Mouse (Mus musculus) G1E (cell line): Measurements from ENCODE around the gene Ddn. TPM values are rescaled to one million over a fixed set of nuclear protein-coding genes. Genes with fewer than 3 reads are reported as not detected.
A peak's percentile ranks its signal among the peaks of the same experiment; 100 is the strongest.

Source experiments
- ATAC-seq: 2 replicates; pipeline ENCODE4 v1.8.0; 2016; ENCODE audit warnings: mild to moderate bottlenecking; ENCODE audit not compliant: insufficient number of reproducible peaks, poor library complexity, low FRiP score, severe bottlenecking; ENCODE audit errors: extremely low read depth
- DNase-seq: peaks from one replicate; pipeline ENCODE4 v3.0.0; 2012; ENCODE audit warnings: low spot score
- H3K27me3 ChIP-seq: 2 replicates; pipeline ENCODE4 v1.6.1; 2012; ENCODE audit warnings: mild to moderate bottlenecking, low read length, inconsistent platforms; ENCODE audit not compliant: insufficient read depth
- H3K36me3 ChIP-seq: replicated peaks from 2 replicates; pipeline ENCODE3; 2012; ENCODE audit warnings: mild to moderate bottlenecking, inconsistent platforms
- H3K4me1 ChIP-seq: 2 replicates; pipeline ENCODE4 v1.6.1; 2012; ENCODE audit warnings: low read depth, low read length, inconsistent platforms, mixed read lengths; ENCODE audit not compliant: insufficient read depth
- H3K4me3 ChIP-seq: 2 replicates; pipeline ENCODE4 v1.5.1; 2012; ENCODE audit warnings: low read depth, mild to moderate bottlenecking, inconsistent platforms, low read length, moderate library complexity, mixed read lengths
- H3K9me3 ChIP-seq: replicated peaks from 2 replicates; pipeline ENCODE4 v1.6.1; 2012; ENCODE audit warnings: inconsistent platforms
- CTCF ChIP-seq: IDR thresholded peaks from 2 replicates; pipeline ENCODE4 v1.5.1; 2012; ENCODE audit warnings: low read depth, low read length, inconsistent platforms, mixed read lengths
- GATA1 ChIP-seq: IDR thresholded peaks from 2 replicates; pipeline ENCODE4 v1.6.1; 2012; ENCODE audit warnings: borderline replicate concordance, low read length, inconsistent platforms, mixed read lengths
- GATA2 ChIP-seq: IDR thresholded peaks from 2 replicates; pipeline ENCODE4 v1.6.1; 2012; ENCODE audit warnings: low read depth, low read length, inconsistent platforms, borderline replicate concordance
- POLR2AphosphoS5 ChIP-seq: IDR thresholded peaks from 2 replicates; pipeline ENCODE4 v1.6.1; 2012; ENCODE audit warnings: low read depth, low read length, inconsistent platforms; ENCODE audit not compliant: insufficient replicate concordance
- TAL1 ChIP-seq: conservative IDR thresholded peaks from 2 replicates; pipeline ENCODE4 v1.6.1; 2012; ENCODE audit warnings: low read depth, low read length, inconsistent platforms, mixed read lengths
- polyA plus RNA-seq: library from polyadenylated mRNA; stranded (reverse); fragments of >175 nt; gene quantifications from 2 replicates; pipeline ENCODE4 v1.2.3, GENCODE M21; 2012
- total RNA-seq, 2 experiments: library from RNA; stranded (forward) in 1 of 2; stranded (reverse) in 1 of 2; fragments of 200-1000 nt in 1 of 2; fragments of >200 nt in 1 of 2; fragmentation: Nextera tagmentation in 1 of 2; gene quantifications; 2 replicates each; pipeline ENCODE4 v1.2.3; 2014 to 2017

The Ddn gene
- total and polyA plus RNA-seq, 3 experiments, result 0.08 to 0.22 TPM; not detected in 1

- DNase-seq, result no peak
- H3K36me3 ChIP-seq, result no peaks in the 10 kb centered on the region
- peaks cover 6% of the 10 kb centered on the region for H3K9me3 ChIP-seq
- peak overlapping the region; percentile 36; the same call in 1 of the 2 replicates for H3K4me3 ChIP-seq
- ATAC-seq, result no peak
- H3K4me1 ChIP-seq, result peaks cover 19% of the 10 kb centered on the region
- TF ChIP-seq GATA1 (no peak), CTCF (no peak), GATA2 (no peak), TAL1 (no peak), POLR2AphosphoS5 (no peak)
- peaks cover 86% of the 10 kb centered on the region for H3K27me3 ChIP-seq
Observed at GRCm38 (mm10) chr15:98792233-98793020, 16.9 kb downstream of the Ddn start.

- Histone ChIP-seq H3K36me3 (no peaks in the 10 kb centered on the region), H3K4me3 (no peak overlapping the region), H3K9me3 (peaks cover 6% of the 10 kb centered on the region), H3K4me1 (peaks cover 19% of the 10 kb centered on the region), H3K27me3 (peaks cover 81% of the 10 kb centered on the region)
- ATAC-seq (no peak), DNase-seq (no peak)
- no peak for TF ChIP-seq GATA1
- TF ChIP-seq TAL1, result no peak
Observed at GRCm38 (mm10) chr15:98791771-98792170, 17.5 kb downstream of the Ddn start.

DNA sequence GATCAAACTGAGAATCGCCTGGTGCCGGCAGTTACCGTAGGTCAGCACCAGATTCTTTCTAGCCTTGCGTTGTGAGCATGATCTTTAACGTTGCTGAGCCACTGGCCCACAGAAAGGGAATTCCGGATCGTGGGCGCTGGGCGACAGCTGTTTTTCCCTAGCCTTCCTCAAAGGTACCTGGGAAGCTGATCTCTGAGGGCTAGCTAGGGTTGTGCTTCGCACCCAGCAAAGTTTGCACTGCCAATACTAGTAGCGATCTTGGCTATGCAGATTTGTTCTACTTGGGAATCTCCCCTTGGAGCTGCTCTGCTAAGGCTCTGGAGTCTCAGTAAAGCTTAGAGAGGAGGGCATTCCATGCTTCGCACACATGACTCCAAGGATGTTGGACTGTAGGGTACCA is 18.1 kb downstream of the Ddn start:
- H3K4me1 ChIP-seq, result peaks cover 19% of the 10 kb centered on the region
- H3K4me3 ChIP-seq, result no peak overlapping the region
- ATAC-seq (no peak), DNase-seq (no peak)
- H3K9me3 ChIP-seq, result peaks cover 6% of the 10 kb centered on the region
- no peaks in the 10 kb centered on the region for H3K36me3 ChIP-seq
- H3K27me3 ChIP-seq, result peaks cover 75% of the 10 kb centered on the region
- TF ChIP-seq GATA1 (no peak), CTCF (no peak), TAL1 (no peak)

- Histone ChIP-seq H3K4me1 (peaks cover 19% of the 10 kb centered on the region), H3K9me3 (peaks cover 6% of the 10 kb centered on the region), H3K27me3 (peaks cover 76% of the 10 kb centered on the region), H3K36me3 (no peaks in the 10 kb centered on the region), H3K4me3 (no peak overlapping the region)
- DNase-seq (no peak), ATAC-seq (no peak)
- TF ChIP-seq GATA1 (no peak), GATA2 (no peak), TAL1 (no peak), CTCF (no peak), POLR2AphosphoS5 (no peak)
Observed at GRCm38 (mm10) chr15:98790761-98791160, 18.5 kb downstream of the Ddn start.

DNA sequence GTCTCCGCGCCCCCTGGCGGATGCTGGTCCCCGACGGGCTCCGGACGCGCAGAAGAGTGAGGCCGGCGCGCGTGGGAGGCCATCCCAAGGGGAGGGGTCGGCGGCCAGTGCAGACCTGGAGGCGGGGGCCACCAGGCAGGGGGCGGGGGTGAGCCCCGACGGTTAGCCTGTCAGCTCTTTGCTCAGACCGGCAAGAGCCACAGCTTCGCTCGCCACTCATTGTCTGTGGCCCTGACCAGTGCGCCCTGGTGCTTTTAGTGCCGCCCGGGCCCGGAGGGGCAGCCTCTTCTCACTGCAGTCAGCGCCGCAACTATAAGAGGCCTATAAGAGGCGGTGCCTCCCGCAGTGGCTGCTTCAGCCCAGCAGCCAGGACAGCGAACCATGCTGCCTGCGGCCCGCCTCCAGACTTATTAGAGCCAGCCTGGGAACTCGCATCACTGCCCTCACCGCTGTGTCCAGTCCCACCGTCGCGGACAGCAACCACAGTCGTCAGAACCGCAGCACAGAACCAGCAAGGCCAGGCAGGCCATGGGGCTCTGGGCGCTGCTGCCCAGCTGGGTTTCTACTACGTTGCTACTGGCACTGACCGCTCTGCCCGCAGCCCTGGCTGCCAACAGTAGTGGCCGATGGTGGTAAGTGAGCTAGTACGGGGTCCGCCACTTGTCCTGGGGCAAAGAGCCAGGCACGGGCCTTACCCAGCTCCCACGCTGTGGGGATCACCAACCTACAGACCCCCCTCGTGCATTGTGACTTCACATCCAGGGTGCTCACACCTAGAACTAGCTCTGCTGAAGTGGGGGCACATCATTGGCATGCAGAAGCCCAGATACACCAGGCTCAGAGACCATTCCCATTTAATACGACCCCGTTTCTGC is 19.4 kb downstream of the Ddn start, which contains the start of gene Wnt1:
Gene Wnt1 (plus strand): TSS at position 197 of the 875 bp plus-strand sequence.
- no peak for ATAC-seq
- peaks cover 19% of the 10 kb centered on the region for H3K4me1 ChIP-seq
- no peaks in the 10 kb centered on the region for H3K36me3 ChIP-seq
- no peak within 1 kb of the TSS for H3K4me3 ChIP-seq
- TF ChIP-seq CTCF, result no peak
- no peak for TF ChIP-seq GATA2
- TF ChIP-seq GATA1, result no peak
- no peak for TF ChIP-seq POLR2AphosphoS5
- no peak for TF ChIP-seq TAL1
- no peak for DNase-seq
- peaks cover 6% of the 10 kb centered on the region for H3K9me3 ChIP-seq
- H3K27me3 ChIP-seq, result peaks cover 74% of the 10 kb centered on the region

DNA sequence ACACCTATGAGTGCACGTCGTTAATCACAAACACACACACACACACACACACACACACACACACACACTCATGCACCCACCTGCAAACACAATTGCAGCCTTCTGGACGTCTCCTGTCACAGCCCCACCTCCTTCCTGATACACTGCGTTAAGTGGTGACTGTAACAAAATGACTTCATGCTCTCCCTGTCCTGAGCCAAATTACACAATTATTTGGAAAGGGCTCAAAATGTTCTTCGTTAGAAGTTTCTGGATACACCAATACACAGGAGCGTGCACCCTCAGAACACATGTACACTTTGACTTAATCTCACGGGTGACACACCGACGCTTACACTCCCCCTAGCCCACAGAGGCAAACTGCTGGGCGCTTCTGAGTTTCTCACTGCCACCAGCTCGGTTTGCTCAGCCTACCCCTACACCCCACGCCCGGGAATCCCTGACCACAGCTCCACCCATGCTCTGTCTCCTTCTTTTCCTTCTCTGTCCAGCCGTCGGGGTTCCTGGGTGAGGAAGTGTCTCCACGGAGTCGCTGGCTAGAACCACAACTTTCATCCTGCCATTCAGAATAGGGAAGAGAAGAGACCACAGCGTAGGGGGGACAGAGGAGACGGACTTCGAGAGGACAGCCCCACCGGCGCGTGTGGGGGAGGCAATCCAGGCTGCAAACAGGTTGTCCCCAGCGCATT is 20.2 kb downstream of the Ddn start:
- H3K27me3 ChIP-seq, result peaks cover 70% of the 10 kb centered on the region
- H3K36me3 ChIP-seq, result no peaks in the 10 kb centered on the region
- TF ChIP-seq GATA2 (no peak), CTCF (no peak; the same call in 1 of the 2 replicates), GATA1 (no peak), TAL1 (no peak), POLR2AphosphoS5 (no peak)
- H3K9me3 ChIP-seq, result peaks cover 6% of the 10 kb centered on the region
- H3K4me1 ChIP-seq, result peaks cover 20% of the 10 kb centered on the region
- ATAC-seq, result no peak
- DNase-seq, result no peak
- H3K4me3 ChIP-seq, result no peak overlapping the region
